Mouse (Mus musculus): Measurements from ENCODE around the gene Adprhl1.

Gene Adprhl1

DNA sequence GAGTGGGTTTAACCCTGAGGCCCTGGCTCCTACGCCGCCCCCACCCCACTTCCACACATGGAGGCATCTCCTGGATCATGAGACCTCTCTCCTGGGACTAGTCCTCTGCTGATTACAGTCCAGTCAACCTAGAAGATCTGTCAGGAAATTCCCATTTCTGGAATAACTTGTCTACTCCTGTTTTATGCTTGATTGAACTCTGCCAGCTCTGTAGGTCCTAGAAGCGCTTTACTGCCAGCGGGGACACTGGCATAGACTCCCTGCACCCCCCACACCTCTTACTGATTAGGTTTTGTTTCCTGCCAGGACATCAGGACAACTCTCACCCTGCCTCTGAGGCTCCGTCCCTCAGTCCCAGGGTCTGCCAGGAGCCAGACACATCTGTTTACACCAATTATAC lies 56.5 kb downstream of the Adprhl1 start:
- no peak for DNase-seq (ENCODE audit: low spot score)

DNA sequence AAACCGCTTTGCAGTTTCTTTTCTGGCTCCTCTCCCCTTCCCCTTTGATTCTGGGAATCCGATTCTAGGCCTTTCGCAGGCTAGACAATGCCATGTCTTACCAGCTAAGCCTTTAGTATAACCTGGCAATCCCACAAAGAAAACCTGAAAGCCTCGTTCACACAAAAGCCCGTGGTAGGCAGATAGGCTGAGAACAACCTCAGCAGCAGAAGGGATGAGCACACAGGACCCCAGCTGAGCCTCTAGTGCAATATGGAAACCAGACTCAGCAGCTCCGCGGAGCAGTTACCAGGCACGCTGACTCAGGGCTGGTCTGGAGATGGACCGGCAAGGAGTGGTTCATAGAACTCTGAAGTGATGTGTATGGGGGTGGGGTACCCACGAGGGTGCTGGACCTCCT lies 59.1 kb downstream of the Adprhl1 start:
- no peak for DNase-seq (ENCODE audit: low spot score)

DNA sequence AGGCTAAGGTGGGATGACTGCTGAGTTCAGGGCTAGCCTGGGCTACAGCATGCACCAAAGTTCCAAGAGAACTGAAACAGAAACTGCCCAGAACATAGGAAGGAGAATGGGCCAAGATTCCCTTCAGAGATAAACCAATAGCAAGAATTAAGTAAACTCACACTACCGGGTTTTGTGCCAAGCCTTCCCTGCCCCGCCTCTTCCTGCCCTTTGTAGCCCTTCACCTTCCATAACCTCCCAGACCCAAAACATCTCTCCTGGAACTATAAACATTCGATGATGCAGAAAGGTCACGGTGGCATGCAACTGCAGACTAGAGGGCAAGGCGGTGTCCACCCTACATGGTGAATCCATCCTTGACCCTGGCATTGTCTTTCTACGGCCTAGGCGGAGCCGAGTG lies 63.7 kb downstream of the Adprhl1 start:
- no peak for DNase-seq (ENCODE audit: low spot score)

DNA sequence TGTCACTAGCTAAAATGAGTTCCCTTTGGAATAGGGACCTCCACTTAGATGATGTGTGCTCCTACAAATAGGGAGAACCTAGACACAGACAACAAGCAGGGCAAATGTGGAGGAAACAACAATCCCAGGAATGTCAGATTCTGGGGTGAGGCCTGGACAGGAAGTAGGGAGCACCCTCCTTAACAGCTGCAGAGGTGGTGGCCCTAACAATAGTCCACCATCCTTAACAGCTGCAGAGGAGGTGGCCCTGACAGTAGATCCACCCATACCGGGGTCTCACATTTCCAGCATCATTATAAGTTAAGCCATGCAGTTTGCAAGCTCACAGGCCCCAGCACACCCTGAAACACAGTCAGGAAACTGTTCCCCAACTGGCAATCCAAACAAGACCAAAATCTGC lies 65.1 kb downstream of the Adprhl1 start:
- DNase-seq (ENCODE audit: low spot score): no peak

DNA sequence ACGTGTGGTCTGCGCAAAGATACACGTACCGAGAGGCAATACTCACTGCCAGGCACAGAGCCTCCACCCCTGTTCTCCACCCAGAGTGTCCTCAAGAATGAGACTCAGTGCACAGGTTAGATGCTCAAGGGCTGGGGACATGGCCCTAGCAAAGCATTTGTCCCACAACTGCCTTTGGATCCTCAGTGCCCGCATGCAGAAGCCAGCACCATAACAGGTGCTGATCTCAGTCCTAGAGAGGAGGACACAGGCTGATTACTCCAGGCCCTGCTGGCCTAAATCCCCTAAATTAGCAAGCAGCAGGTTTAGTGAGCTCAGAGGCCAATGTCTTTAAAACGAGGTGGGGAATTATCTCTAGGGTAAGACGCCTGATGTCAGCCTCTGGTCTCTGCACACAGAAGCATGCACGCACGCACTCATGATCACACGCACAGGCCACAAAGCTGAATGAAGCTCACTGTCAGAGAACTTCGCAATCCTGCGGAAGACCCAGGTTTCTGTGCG lies 65.9 kb downstream of the Adprhl1 start:
- no peak for DNase-seq (ENCODE audit: low spot score)

DNA sequence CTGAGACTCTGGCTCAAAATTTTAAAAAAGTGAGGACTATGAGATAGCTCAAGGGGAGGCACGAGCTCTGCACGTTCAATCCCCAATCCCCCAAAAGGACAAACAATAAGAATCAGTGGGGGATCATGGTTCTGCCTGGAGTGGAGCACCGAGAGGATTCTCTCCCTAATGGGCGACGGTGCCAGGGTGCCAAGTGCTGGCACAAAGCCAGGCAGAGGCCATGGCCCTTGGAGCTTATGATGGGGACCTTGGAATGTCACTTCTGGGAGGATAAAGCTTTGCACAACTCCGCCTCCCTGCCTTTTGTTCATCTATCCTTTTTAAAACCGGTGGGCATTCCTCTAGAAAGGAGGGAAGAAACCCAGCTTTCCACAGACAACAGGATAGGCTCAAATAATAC lies 66.3 kb downstream of the Adprhl1 start:
- DNase-seq (ENCODE audit: low spot score): no peak

DNA sequence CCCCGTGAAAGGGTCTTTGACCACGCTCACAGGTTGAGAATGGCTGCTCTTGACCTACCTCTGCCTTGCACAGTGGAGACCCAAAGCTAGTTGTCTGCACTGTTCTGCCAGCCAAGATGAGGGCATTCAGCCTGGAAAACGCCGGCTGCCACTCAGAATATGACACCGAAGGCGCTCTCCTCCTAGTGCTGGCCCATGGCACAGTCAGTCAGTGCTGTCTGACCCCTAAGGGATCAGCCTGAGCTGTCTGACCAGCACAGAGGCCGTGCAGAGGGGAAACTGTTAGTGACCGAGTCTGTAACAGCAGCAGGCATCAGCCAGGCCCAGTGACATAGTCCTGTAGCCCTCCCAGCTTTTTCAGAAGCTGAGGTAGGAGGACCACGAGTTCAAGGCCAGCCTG lies 66.7 kb downstream of the Adprhl1 start:
- no peak for DNase-seq (ENCODE audit: low spot score)

DNA sequence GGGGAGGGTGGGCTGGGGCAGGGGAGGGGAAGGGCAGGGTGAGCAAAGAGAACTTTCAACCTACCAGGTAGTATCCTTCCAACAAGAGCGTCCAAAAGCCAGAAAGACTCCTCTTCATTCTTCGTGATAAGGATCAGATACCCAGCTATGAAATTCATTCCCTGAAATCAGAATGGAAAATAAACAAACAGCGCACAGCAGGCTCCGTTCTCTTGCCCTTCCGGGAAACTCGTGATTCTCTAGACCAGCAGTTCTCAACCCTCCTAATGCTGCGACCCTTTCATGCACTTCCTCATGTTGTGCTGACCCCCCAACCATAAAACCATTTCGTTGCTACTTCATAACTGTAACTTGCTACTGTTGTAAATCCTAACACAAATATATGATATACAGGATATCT lies 67.1 kb downstream of the Adprhl1 start:
- no peak for DNase-seq (ENCODE audit: low spot score)

DNA sequence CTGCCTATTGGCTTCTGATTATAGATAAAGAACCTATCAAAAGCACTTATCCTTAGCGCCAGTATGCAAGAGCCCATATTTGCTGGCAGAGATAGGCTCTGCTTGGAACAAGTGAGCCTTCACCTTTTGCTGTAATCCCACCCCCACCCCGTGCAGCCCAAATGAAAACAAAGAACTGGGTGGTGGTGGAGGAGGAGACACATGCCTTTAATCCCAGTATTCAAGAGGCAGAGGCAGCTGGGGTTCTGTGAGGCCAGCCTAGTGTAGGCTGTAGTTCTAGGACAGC lies 72.3 kb downstream of the Adprhl1 start:
- DNase-seq (ENCODE audit: low spot score): no peak

DNA sequence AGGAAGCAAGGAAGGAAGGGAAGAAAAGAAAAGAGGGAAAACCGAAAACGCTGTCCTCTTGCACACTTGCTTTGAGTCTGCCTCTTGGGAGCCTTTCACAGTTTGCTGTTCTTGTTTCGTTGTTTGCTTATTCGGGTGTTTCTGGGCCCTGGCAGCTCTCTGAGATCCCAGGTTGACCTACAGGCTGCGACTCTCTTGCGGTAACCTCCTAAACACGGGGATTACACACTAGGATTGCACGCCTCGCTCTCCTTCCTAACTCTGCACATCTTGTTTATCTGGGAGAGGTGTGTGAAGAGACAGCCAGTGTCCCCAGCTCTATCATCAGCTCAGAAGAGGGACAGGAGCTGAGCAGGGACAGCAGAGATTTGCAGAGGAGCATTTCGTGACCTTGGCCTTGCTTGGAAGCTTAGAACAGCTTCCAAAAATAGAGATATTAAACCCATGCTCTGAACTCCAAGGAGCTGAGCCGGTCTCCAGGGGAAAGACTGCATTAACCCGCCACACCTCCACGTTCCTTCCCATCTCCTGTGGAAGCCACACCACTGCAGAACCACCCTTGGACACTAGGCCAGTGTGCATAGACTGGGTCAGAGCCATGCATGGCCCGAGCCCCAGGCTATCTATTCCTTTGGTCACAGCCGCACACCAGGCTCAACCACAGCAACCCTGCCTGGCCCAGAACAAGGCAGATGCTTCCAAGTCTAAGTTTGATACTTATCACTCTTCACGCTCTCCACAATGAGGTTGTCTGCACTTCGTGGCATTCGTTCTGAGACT lies 72.9 kb downstream of the Adprhl1 start:
- no peak for DNase-seq (ENCODE audit: low spot score)

DNA sequence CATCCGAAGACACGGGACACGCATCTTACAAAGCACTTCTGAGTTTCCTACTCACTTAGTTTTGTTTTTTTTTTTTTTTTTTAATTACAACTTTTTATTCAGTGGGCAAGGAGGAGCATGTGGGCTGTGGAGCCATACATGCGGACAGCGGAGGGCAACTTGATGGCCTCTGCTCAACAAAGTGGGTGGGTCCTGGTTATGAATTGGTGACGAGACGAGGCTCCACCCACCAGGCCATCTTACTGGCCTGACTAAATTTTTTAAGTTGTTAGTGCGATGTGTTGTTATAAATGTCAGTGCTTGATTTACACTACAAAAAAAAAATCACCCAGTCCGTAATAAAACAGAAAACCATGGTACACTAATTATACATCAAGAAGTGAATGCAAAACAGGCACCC lies 73.6 kb downstream of the Adprhl1 start:
- no peak for DNase-seq (ENCODE audit: low spot score)

DNA sequence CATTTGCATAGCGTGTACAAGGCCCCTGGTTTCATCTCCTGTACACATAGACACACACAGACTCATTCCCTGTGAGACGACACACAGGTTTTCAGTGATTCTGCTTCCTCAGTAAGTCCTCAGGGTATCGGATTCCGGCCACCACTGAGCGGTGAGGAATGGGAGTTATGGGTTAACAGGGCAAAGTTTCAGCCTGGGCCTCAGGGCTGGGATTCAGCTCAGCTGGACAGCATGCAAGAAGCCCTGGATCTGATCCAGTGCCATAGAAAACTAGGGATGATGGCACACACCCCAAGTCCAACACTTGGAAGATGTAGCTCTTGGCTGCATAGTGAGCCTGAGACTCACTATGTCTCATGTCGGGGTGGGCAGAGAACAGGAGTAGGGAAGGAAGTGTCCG lies 74.0 kb downstream of the Adprhl1 start:
- no peak for DNase-seq (ENCODE audit: low spot score)

DNA sequence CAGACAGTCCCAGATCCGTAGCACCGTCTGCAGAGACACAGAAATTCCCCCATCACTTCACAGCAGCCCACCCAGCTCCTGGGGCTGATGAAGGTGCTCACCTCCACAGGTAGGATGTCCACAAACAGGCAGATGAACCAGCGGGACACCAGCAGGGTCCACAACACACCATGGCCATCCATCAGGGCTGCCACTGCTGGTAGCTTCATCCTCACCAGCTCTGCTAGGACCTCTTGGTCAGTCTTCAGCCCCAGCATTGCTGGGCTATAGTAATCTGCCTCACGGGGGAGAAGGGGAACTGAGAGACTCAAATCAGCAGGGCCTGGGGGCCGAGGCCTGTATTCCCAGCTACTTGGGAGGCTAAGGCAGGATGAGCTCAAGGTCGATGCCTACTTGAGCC lies 74.5 kb downstream of the Adprhl1 start:
- DNase-seq (ENCODE audit: low spot score): no peak

DNA sequence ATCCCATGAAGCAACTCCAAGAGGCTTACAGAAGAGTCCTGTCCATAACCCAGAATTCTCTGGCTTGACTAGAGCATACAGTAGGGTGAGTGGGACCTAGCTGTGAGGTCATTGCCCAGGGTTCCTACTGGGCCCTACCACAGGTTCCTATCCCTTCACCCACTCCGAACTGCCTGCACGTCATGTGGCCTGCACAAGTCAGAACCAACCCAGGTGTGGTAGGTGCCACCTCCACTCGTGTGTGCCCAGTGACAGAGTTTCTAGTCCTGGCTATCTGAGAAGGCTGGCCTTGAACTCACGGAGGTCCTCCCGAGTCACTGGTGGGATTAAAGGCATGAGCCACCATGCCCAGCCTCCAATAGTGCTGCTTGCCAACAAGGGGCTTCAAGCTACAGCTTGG lies 75.8 kb downstream of the Adprhl1 start:
- DNase-seq (ENCODE audit: low spot score): no peak

DNA sequence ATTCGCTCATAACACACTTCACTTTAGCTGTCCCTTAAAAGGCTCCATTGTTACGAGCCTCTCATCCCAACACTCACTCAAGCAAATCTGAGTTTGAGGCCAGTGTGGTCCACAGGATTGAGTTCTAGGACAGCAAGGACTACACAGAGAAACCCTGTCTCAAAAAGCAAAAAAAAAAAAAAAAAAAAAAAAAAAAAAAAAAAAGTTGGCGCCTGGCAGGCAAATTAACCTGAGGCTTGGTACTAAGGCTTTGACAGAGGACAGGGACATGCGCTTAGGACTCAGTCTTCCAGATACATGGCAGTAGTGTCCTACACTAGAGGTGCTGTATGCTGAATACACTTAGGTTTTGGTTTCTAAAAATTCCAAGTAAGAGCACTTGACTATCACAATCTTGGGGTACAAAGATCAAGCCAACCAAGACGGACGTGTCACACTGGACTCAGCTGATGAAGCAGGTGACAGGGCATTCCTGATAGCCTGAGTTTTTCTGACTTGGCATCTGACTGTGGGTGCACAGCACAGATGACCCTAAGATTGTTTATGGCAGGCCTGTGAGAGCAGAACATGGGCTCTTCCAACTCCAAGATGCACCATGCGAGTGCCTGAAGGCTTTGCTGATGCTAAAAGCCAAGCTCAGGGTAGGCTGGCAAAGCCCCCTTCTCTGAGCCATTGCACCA lies 76.6 kb downstream of the Adprhl1 start:
- DNase-seq (ENCODE audit: low spot score): no peak

DNA sequence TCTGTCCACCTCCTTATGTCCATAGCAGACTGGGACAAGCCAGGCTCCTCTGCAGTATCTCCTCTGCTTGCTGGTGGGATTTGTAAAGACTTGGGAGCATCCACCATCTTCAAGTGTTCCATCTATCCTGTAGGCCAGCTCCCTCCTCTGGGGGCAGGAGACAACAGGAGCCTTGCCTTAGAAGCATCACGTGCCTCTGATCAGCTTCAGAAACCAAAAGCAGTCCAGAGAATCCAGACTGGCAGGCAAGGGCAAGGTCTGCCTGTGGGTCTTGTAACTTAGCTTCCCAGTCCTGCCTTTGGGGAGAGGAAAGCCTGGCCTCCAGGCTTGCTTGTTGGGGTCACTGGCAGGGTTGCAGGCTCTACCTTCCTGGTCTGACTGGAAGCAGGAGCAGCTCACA lies 78.3 kb downstream of the Adprhl1 start:
- no peak for DNase-seq (ENCODE audit: low spot score)

DNA sequence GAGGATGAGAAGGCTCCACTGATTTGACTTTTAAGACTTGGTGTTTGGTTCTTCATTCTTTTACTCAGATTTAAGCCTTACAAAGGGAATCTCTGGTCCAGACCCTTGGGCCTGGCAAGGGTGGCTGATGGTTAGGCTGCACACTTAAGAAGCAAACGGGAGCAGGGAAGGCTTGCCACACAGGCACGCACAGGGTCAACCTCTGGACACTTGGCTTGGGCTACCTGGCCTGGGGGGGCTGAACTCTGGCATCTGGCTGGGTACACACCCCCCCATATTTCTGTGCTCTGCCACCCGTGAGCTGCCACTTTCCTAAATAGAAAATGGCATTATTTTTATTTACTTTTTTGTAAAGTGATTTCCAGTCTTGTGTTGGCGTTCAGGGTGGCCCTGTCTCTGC lies 79.2 kb downstream of the Adprhl1 start:
- DNase-seq (ENCODE audit: low spot score): no peak

DNA sequence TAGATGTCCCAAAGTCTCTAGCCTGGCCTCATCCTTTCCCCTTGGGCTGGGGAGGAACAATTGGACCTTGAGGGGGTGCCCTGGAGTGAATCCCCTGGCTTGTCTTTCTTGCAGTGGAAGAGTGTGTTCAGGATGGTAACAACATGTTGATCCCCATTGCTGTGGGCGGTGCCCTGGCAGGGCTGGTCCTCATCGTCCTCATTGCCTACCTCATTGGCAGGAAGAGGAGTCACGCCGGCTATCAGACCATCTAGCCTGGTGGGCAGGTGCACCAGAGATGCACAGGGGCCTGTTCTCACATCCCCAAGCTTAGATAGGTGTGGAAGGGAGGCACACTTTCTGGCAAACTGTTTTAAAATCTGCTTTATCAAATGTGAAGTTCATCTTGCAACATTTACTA lies 79.7 kb downstream of the Adprhl1 start:
- DNase-seq (ENCODE audit: low spot score): no peak

Measured in embryo, embryonic 10.5 days (tissue).